In genomic region chr12:39998070-39998852, GRCm38 (mm10) we compare ENCODE assay signal across 9 mouse cellular contexts. TPM values are rescaled to one million over a fixed set of nuclear protein-coding genes. Genes with fewer than 3 reads are reported as not detected.
A peak's percentile ranks its signal among the peaks of the same experiment; 100 is the strongest.
DNase-seq lines count a peak whose midpoint lies in the region; ATAC-seq lines count a peak whose summit lies in the region.
"Had no signal": no experiment of that assay in that cellular context is flagged by ENCODE, and none has a peak within 500 bp of the region (broad histone marks: within the 10 kb centered on the region; RNA-seq: fewer than 3 reads in every experiment).

No protein-coding gene starts in this region.

- H3K9me3 ChIP-seq in forebrain, embryonic 16.5 days (ENCODE audit: control insufficient read depth, low read length) = no peaks in the 10 kb centered on the region
- no peaks in the 10 kb centered on the region for H3K9me3 ChIP-seq in intestine, embryonic 16.5 days (ENCODE audit: control insufficient read depth, low read length)
- no peaks in the 10 kb centered on the region for H3K9me3 ChIP-seq in midbrain, embryonic 12.5 days
- H3K9me3 ChIP-seq: embryonic facial prominence, embryonic 15.5 days had no signal

- H3K4me2 ChIP-seq in forebrain, embryonic 16.5 days (ENCODE audit: low read length) = no peak overlapping the region
- H3K4me2 ChIP-seq in intestine, embryonic 16.5 days (ENCODE audit: low read depth, low read length) = no peak overlapping the region
- peak overlapping the region; percentile 7; the same call in 1 of the 2 replicates for H3K4me2 ChIP-seq in midbrain, embryonic 12.5 days (replicated peaks)
- H3K4me2 ChIP-seq: embryonic facial prominence, embryonic 15.5 days had no signal

- no peak overlapping the region for H3K4me3 ChIP-seq in forebrain, embryonic 16.5 days (replicated peaks; ENCODE audit: low read length)
- H3K4me3 ChIP-seq in intestine, embryonic 16.5 days (ENCODE audit: low read length) = no peak overlapping the region
- H3K4me3 ChIP-seq in midbrain, embryonic 12.5 days = no peak overlapping the region
- H3K4me3 ChIP-seq: embryonic facial prominence, embryonic 15.5 days had no signal

- ATAC-seq in forebrain, embryonic 16.5 days = peak; percentile 88
- peak; percentile 70 for ATAC-seq in intestine, embryonic 16.5 days
- ATAC-seq in midbrain, embryonic 12.5 days (ENCODE audit: low FRiP score, low read depth) = peak; percentile 90
- no peak for ATAC-seq in erythroblast, adult 5-6 weeks (replicated peaks; ENCODE audit: low FRiP score, poor library complexity, severe bottlenecking)

- 5% methylated on average over 9 of the region's 9 CpGs for WGBS in forebrain, embryonic 16.5 days
- 28% methylated on average over 9 of the region's 9 CpGs for WGBS in intestine, embryonic 16.5 days
- 6% methylated on average over 9 of the region's 9 CpGs for whole genome bisulfite sequencing in midbrain, embryonic 12.5 days

- no peak overlapping the region for H3K27ac ChIP-seq in forebrain, embryonic 16.5 days (ENCODE audit: low read length)
- no peak overlapping the region for H3K27ac ChIP-seq in intestine, embryonic 16.5 days (ENCODE audit: low read length)
- H3K27ac ChIP-seq in midbrain, embryonic 12.5 days (replicated peaks) = 0 out of 2 replicates have a peak overlapping the region, but pooled peaks have one; percentile 25
- H3K27ac ChIP-seq: embryonic facial prominence, embryonic 15.5 days had no signal

- no peaks in the 10 kb centered on the region for H3K27me3 ChIP-seq in forebrain, embryonic 16.5 days (replicated peaks; ENCODE audit: control insufficient read depth, insufficient read depth, low read length)
- H3K27me3 ChIP-seq in intestine, embryonic 16.5 days (replicated peaks; ENCODE audit: control insufficient read depth, insufficient read depth, low read length) = no peaks in the 10 kb centered on the region
- H3K27me3 ChIP-seq in midbrain, embryonic 12.5 days = no peaks in the 10 kb centered on the region; the same call in 1 of the 2 replicates
- H3K27me3 ChIP-seq: embryonic facial prominence, embryonic 15.5 days had no signal

- peak; percentile 24 to 27 for DNase-seq in cerebellum, postnatal 14 days
- DNase-seq in cerebellum, postnatal 36 days = no peak
- no peak for DNase-seq in frontal cortex, postnatal 25 days (ENCODE audit: low spot score in 2 of 2)
- DNase-seq in adrenal gland, postnatal 10 days = no peak

- H3K4me1 ChIP-seq in forebrain, embryonic 16.5 days (replicated peaks; ENCODE audit: control insufficient read depth, insufficient read depth, low read length) = peaks cover 3% of the 10 kb centered on the region
- no peaks in the 10 kb centered on the region for H3K4me1 ChIP-seq in intestine, embryonic 16.5 days (ENCODE audit: control insufficient read depth, insufficient read depth, low read length)
- peaks cover 12% of the 10 kb centered on the region for H3K4me1 ChIP-seq in midbrain, embryonic 12.5 days

- H3K36me3 ChIP-seq in forebrain, embryonic 16.5 days (ENCODE audit: control insufficient read depth, insufficient read depth) = no peaks in the 10 kb centered on the region
- H3K36me3 ChIP-seq in intestine, embryonic 16.5 days (ENCODE audit: control insufficient read depth, insufficient read depth, low read length) = no peaks in the 10 kb centered on the region
- no peaks in the 10 kb centered on the region for H3K36me3 ChIP-seq in midbrain, embryonic 12.5 days
- H3K36me3 ChIP-seq: embryonic facial prominence, embryonic 15.5 days had no signal

- no peak overlapping the region for H3K9ac ChIP-seq in forebrain, embryonic 16.5 days (replicated peaks; ENCODE audit: low read depth, low read length)
- no peak overlapping the region for H3K9ac ChIP-seq in intestine, embryonic 16.5 days (ENCODE audit: low read depth, low read length)
- no peak overlapping the region for H3K9ac ChIP-seq in midbrain, embryonic 12.5 days (replicated peaks)
- H3K9ac ChIP-seq: embryonic facial prominence, embryonic 15.5 days had no signal

RNA-seq across cellular contexts. Expression of gene Arl4a, which starts 39.6 kb away (rescaled TPM):
- 73.3 and 74.0 TPM in 2 replicates for polyA plus RNA-seq in forebrain, embryonic 16.5 days (2015; fragmentation: Nextera tagmentation; extraction: Ambion mirVana)
- polyA plus RNA-seq in intestine, embryonic 16.5 days (2015; fragmentation: Nextera tagmentation; extraction: Ambion mirVana) = 75.1 and 75.4 TPM in 2 replicates
- polyA plus RNA-seq in midbrain, embryonic 12.5 days (2016; fragmentation: Nextera tagmentation; extraction: Ambion mirVana) = 89.2 and 98.3 TPM in 2 replicates
- total RNA-seq in erythroblast, adult 5-6 weeks (2015; ENCODE audit: low replicate concordance) = 567 and 568 TPM in 2 replicates
- 331 and 428 TPM in 2 replicates for total RNA-seq in erythroblast, adult 5-6 weeks (2017; ENCODE audit: low replicate concordance)
- total RNA-seq in adrenal gland, postnatal 10 days (2021) = 100 to 1,000 TPM in 1 of 2 experiments, 10 to 100 TPM in 1; 98.8 to 157 TPM

Comparison
In these comparisons a context has a peak if more than half of its experiments do, and no peak if none do; other contexts are left out.
1. DNase-seq: peak in cerebellum, postnatal 14 days (2 of 2); none in cerebellum, postnatal 36 days (0 of 2), frontal cortex, postnatal 25 days (0 of 2) and adrenal gland, postnatal 10 days (single experiment).